Mouse (Mus musculus): ENCODE data around the gene Sh3kbp1. TPM values are rescaled to one million over a fixed set of nuclear protein-coding genes. Genes with fewer than 3 reads are reported as not detected.

Gene Sh3kbp1
- total and polyA plus RNA-seq, 3 experiments = 18.6 to 37.7 TPM; not detected in 1

- DNase-seq (ENCODE audit: low read depth, low spot score) = peak; percentile 72
- H3K4me1 ChIP-seq (ENCODE audit: control insufficient read depth in 1 of 2, insufficient read depth in 2 of 2, low read length in 2 of 2) = peaks cover 28 to 48% of the 10 kb centered on the region in 2 experiments
- TF ChIP-seq BHLHE40 (IDR thresholded peaks at IDR 0.05; ENCODE audit: borderline replicate concordance, low read depth, low read length) (no peak), TCF12 (IDR thresholded peaks at IDR 0.05; ENCODE audit: low read depth, low read length) (peak; percentile 31; the same call in 1 of the 2 replicates), ZNF384 (IDR thresholded peaks at IDR 0.05; ENCODE audit: low read depth, low read length) (peak; percentile 83), HCFC1 (IDR thresholded peaks at IDR 0.05; ENCODE audit: low read depth, low read length) (no peak), EP300 (IDR thresholded peaks at IDR 0.05; ENCODE audit: low read depth in 1 of 2, low read length in 2 of 2) (peak; percentile 40 to 66; a peak in 2 of 4 replicates), KAT2A (conservative IDR thresholded peaks at IDR 0.05; ENCODE audit: low read depth, low read length) (no peak), ETS1 (IDR thresholded peaks at IDR 0.05; ENCODE audit: low read depth, low read length) (peak; percentile 63), MYC (IDR thresholded peaks at IDR 0.05; ENCODE audit: low read depth, low read length) (no peak), MYB (IDR thresholded peaks at IDR 0.05; ENCODE audit: low read depth, low read length) (no peak), POLR2AphosphoS5 (IDR thresholded peaks at IDR 0.05; ENCODE audit: borderline replicate concordance, low read depth, low read length) (no peak), ELF1 (IDR thresholded peaks at IDR 0.05; ENCODE audit: low read depth, low read length) (no peak), GABPA (IDR thresholded peaks at IDR 0.05; ENCODE audit: low read depth, low read length) (no peak)
- peak overlapping the region; percentile 58 for H3K9ac ChIP-seq (ENCODE audit: control insufficient read depth, low read depth, low read length, poor library complexity, severe bottlenecking)
- no peaks in the 10 kb centered on the region for H3K79me2 ChIP-seq (ENCODE audit: control insufficient read depth, insufficient read depth, low read length, poor library complexity)
- peak overlapping the region in 1 of 2 experiments; percentile 29; a peak in 1 of 4 replicates for H3K4me3 ChIP-seq (ENCODE audit: control insufficient read depth in 1 of 2, insufficient read depth in 1 of 2, low read depth in 2 of 2, low read length in 2 of 2)
- H3K9me3 ChIP-seq (replicated peaks; ENCODE audit: insufficient read depth, low read length) = no peaks in the 10 kb centered on the region
- peak overlapping the region; percentile 90 for H3K27ac ChIP-seq (ENCODE audit: control insufficient read depth, low read depth, low read length)
- peaks cover 0 to 53% of the 10 kb centered on the region in 2 experiments; a peak in 2 of 4 replicates for H3K36me3 ChIP-seq (ENCODE audit: control insufficient read depth in 1 of 2, insufficient read depth in 2 of 2, low read length in 2 of 2)
- no peaks in the 10 kb centered on the region for H3K27me3 ChIP-seq (ENCODE audit: control insufficient read depth in 1 of 2, insufficient read depth in 2 of 2, low read length in 2 of 2)
Measured at GRCm38 (mm10) chrX:159648598-159648997, 21.5 kb downstream of the Sh3kbp1 start.

GRCm38 (mm10) chrX:159650130-159650678, 23.1 kb downstream of the Sh3kbp1 start:
- peak; percentile 16 for DNase-seq (ENCODE audit: low read depth, low spot score)
- H3K27ac ChIP-seq (ENCODE audit: control insufficient read depth, low read depth, low read length) = no peak overlapping the region

More at GRCm38 (mm10) chrX:159650130-159650678, 23.1 kb downstream of the Sh3kbp1 start:
- peaks cover 26 to 39% of the 10 kb centered on the region in 2 experiments for H3K4me1 ChIP-seq (ENCODE audit: control insufficient read depth in 1 of 2, insufficient read depth in 2 of 2, low read length in 2 of 2)
- peaks cover 0 to 47% of the 10 kb centered on the region in 2 experiments; a peak in 2 of 4 replicates for H3K36me3 ChIP-seq (ENCODE audit: control insufficient read depth in 1 of 2, insufficient read depth in 2 of 2, low read length in 2 of 2)
- TF ChIP-seq KAT2A (conservative IDR thresholded peaks at IDR 0.05; ENCODE audit: low read depth, low read length) = no peak
- no peak for TF ChIP-seq POLR2A (IDR thresholded peaks at IDR 0.05; ENCODE audit: control insufficient read depth in 1 of 2, insufficient read depth in 1 of 2, low read depth in 1 of 2, low read length in 2 of 2, poor library complexity in 1 of 2)
- TF ChIP-seq RCOR1 (IDR thresholded peaks at IDR 0.05; ENCODE audit: low read depth, low read length) = no peak
- no peak for TF ChIP-seq TCF12 (IDR thresholded peaks at IDR 0.05; ENCODE audit: low read depth, low read length)
- TF ChIP-seq MEF2A (IDR thresholded peaks at IDR 0.05; ENCODE audit: extremely low read depth, insufficient replicate concordance, low read depth, low read length, poor library complexity, severe bottlenecking) = no peak
- no peak for TF ChIP-seq JUND (IDR thresholded peaks at IDR 0.05; ENCODE audit: low read depth, low read length)
- TF ChIP-seq UBTF (IDR thresholded peaks at IDR 0.05; ENCODE audit: borderline replicate concordance, insufficient read depth, low read depth, low read length) = no peak
- TF ChIP-seq POLR2AphosphoS5 (IDR thresholded peaks at IDR 0.05; ENCODE audit: borderline replicate concordance, low read depth, low read length) = no peak
- TF ChIP-seq ZMIZ1 (IDR thresholded peaks at IDR 0.05; ENCODE audit: low read depth, low read length) = no peak
- TF ChIP-seq NELFE (IDR thresholded peaks at IDR 0.05; ENCODE audit: low read depth, low read length) = no peak
- no peak for TF ChIP-seq RAD21 (IDR thresholded peaks at IDR 0.05; ENCODE audit: low read depth, low read length)
- TF ChIP-seq GATA1 (IDR thresholded peaks at IDR 0.05; ENCODE audit: low read depth, low read length) = no peak
- no peak for TF ChIP-seq EP300 (IDR thresholded peaks at IDR 0.05; ENCODE audit: low read depth in 1 of 2, low read length in 2 of 2)
- no peak overlapping the region for H3K4me3 ChIP-seq (ENCODE audit: control insufficient read depth in 1 of 2, insufficient read depth in 1 of 2, low read depth in 2 of 2, low read length in 2 of 2)
- no peaks in the 10 kb centered on the region for H3K9me3 ChIP-seq (replicated peaks; ENCODE audit: insufficient read depth, low read length)
- H3K9ac ChIP-seq (ENCODE audit: control insufficient read depth, low read depth, low read length, poor library complexity, severe bottlenecking) = no peak overlapping the region
- H3K79me2 ChIP-seq (ENCODE audit: control insufficient read depth, insufficient read depth, low read length, poor library complexity) = no peaks in the 10 kb centered on the region
- no peaks in the 10 kb centered on the region for H3K27me3 ChIP-seq (ENCODE audit: control insufficient read depth in 1 of 2, insufficient read depth in 2 of 2, low read length in 2 of 2)
